Mouse (Mus musculus): ENCODE results near the gene Il1a. TPM values are rescaled to one million over a fixed set of nuclear protein-coding genes. Genes with fewer than 3 reads are reported as not detected.

The Il1a gene
- 0.42 TPM in 1 of 2 replicates, not detected in the other for total RNA-seq (2015; ENCODE audit: low replicate concordance)
- 0.42 and 2.1 TPM in 2 replicates for total RNA-seq (2017; ENCODE audit: low replicate concordance)

GRCm38 (mm10) chr2:129309836-129310235 is at the start of gene Il1a:
Il1a (minus strand) TSS chr2:129309972.
- no peak for ATAC-seq (replicated peaks; ENCODE audit: low FRiP score, poor library complexity, severe bottlenecking)

GRCm38 (mm10) chr2:129338138-129338621 is 28.4 kb upstream of the Il1a start:
- ATAC-seq (replicated peaks; ENCODE audit: low FRiP score, poor library complexity, severe bottlenecking) = no peak

GRCm38 (mm10) chr2:129333471-129333870 is 23.7 kb upstream of the Il1a start:
- no peak for ATAC-seq (replicated peaks; ENCODE audit: low FRiP score, poor library complexity, severe bottlenecking)

GRCm38 (mm10) chr2:129330540-129330939 is 20.8 kb upstream of the Il1a start:
- ATAC-seq (replicated peaks; ENCODE audit: low FRiP score, poor library complexity, severe bottlenecking) = no peak

- ATAC-seq (replicated peaks; ENCODE audit: low FRiP score, poor library complexity, severe bottlenecking) = no peak
Observed at GRCm38 (mm10) chr2:129330024-129330423, 20.3 kb upstream of the Il1a start.

- no peak for ATAC-seq (replicated peaks; ENCODE audit: low FRiP score, poor library complexity, severe bottlenecking)
Observed at GRCm38 (mm10) chr2:129328238-129328637, 18.5 kb upstream of the Il1a start.

GRCm38 (mm10) chr2:129324216-129324615 is 14.4 kb upstream of the Il1a start:
- no peak for ATAC-seq (replicated peaks; ENCODE audit: low FRiP score, poor library complexity, severe bottlenecking)

GRCm38 (mm10) chr2:129322117-129322635 is 12.4 kb upstream of the Il1a start:
- no peak for ATAC-seq (replicated peaks; ENCODE audit: low FRiP score, poor library complexity, severe bottlenecking)

- no peak for ATAC-seq (replicated peaks; ENCODE audit: low FRiP score, poor library complexity, severe bottlenecking)
Observed at GRCm38 (mm10) chr2:129320033-129320605, 10.3 kb upstream of the Il1a start.

GRCm38 (mm10) chr2:129315831-129316230 is 6.1 kb upstream of the Il1a start:
- ATAC-seq (replicated peaks; ENCODE audit: low FRiP score, poor library complexity, severe bottlenecking) = no peak

- ATAC-seq (replicated peaks; ENCODE audit: low FRiP score, poor library complexity, severe bottlenecking) = no peak
Observed at GRCm38 (mm10) chr2:129314880-129315279, 5.1 kb upstream of the Il1a start.

- no peak for ATAC-seq (replicated peaks; ENCODE audit: low FRiP score, poor library complexity, severe bottlenecking)
Observed at GRCm38 (mm10) chr2:129313934-129314333, 4.2 kb upstream of the Il1a start.

- ATAC-seq (replicated peaks; ENCODE audit: low FRiP score, poor library complexity, severe bottlenecking) = no peak
Observed at GRCm38 (mm10) chr2:129306020-129306419, 3.8 kb downstream of the Il1a start.

- peak; percentile 33 for ATAC-seq (replicated peaks; ENCODE audit: low FRiP score, poor library complexity, severe bottlenecking)
Observed at GRCm38 (mm10) chr2:129297589-129297982, 12.2 kb downstream of the Il1a start.

GRCm38 (mm10) chr2:129296671-129297588 is 12.8 kb downstream of the Il1a start, which contains the start of gene Ckap2l:
Ckap2l (minus strand) TSS chr2:129297212.
- peak; percentile 94 for ATAC-seq (replicated peaks; ENCODE audit: low FRiP score, poor library complexity, severe bottlenecking)

- ATAC-seq (replicated peaks; ENCODE audit: low FRiP score, poor library complexity, severe bottlenecking) = no peak
Observed at GRCm38 (mm10) chr2:129296086-129296485, 13.7 kb downstream of the Il1a start.

GRCm38 (mm10) chr2:129295075-129295474 is 14.7 kb downstream of the Il1a start:
- ATAC-seq (replicated peaks; ENCODE audit: low FRiP score, poor library complexity, severe bottlenecking) = no peak

GRCm38 (mm10) chr2:129273823-129274222 is 35.9 kb downstream of the Il1a start:
- ATAC-seq (replicated peaks; ENCODE audit: low FRiP score, poor library complexity, severe bottlenecking) = no peak

GRCm38 (mm10) chr2:129270621-129271020 is 39.2 kb downstream of the Il1a start:
- no peak for ATAC-seq (replicated peaks; ENCODE audit: low FRiP score, poor library complexity, severe bottlenecking)

GRCm38 (mm10) chr2:129269986-129270385 is 39.8 kb downstream of the Il1a start:
- ATAC-seq (replicated peaks; ENCODE audit: low FRiP score, poor library complexity, severe bottlenecking) = no peak

All from erythroblast, adult 5-6 weeks (primary cell).